Mouse (Mus musculus): ENCODE measurements around the gene Adap2.

- no peak for TF ChIP-seq UBTF (IDR thresholded peaks at IDR 0.05; ENCODE audit: low read depth, low read length)
- TF ChIP-seq MYC (IDR thresholded peaks at IDR 0.05; ENCODE audit: low read depth, low read length), result peak; percentile 59; the same call in 1 of the 2 replicates
- no peak for TF ChIP-seq MAZ (IDR thresholded peaks at IDR 0.05; ENCODE audit: low read depth, low read length)
Measured at GRCm38 (mm10) chr11:80169629-80170028, 15.7 kb downstream of the Adap2 start.

Measured in CH12.LX (cell line).